8 mouse cellular contexts compared by ENCODE assay signal in the genomic region with DNA sequence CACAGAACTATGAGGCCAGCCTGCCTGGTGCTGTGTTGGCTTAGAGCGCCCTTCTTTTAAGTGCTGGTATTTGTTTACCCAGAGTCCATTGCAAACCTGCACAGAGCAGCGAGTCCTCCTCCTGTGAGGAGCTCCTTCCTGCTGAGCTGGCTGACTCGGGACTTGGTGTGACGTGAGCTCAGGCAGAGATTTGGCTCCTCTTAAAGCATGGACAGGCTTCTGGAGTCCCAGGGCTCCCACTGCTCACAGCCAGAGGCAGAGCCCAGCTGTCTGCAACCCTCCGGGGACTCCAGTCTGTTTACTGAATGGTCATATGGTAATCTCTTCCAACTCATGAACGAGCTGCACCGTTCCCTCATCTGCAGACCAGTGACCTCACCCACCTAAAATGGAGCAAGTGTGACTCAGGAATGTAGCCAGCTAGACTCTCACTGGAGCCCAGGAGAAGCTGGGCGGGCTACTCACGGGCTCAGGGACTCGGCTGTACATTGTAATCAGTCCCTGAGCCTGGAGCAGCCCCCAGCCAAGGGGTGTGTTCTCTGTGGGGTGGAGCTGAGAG.
A peak's percentile ranks its signal among the peaks of the same experiment; 100 is the strongest.
DNase-seq lines count a peak whose midpoint lies in the region; ATAC-seq and TF ChIP-seq lines count a peak whose summit lies in the region.

No protein-coding gene starts in this region.

- no peak overlapping the region for H3K27ac ChIP-seq in kidney, adult 2 months (ENCODE audit: insufficient read depth, low read depth, low read length)
- H3K27ac ChIP-seq in lung, embryonic 15.5 days: peak overlapping the region; percentile 85

- H3K4me1 ChIP-seq in kidney, adult 2 months (ENCODE audit: control insufficient read depth, insufficient read depth, low read length): no peaks in the 10 kb centered on the region
- H3K4me1 ChIP-seq in lung, embryonic 15.5 days: peaks cover 35% of the 10 kb centered on the region

- no peak overlapping the region; the same call in 1 of the 2 replicates for H3K9ac ChIP-seq in lung, embryonic 15.5 days

- H3K4me3 ChIP-seq in kidney, adult 2 months (ENCODE audit: insufficient read depth, low read depth, low read length): no peak overlapping the region
- no peak overlapping the region for H3K4me3 ChIP-seq in lung, embryonic 15.5 days

- TF ChIP-seq CTCF in kidney, adult 2 months (conservative IDR thresholded peaks at IDR 0.05; ENCODE audit: insufficient read depth, insufficient read length, low read depth, low read length): no peak

- no peaks in the 10 kb centered on the region for H3K9me3 ChIP-seq in lung, embryonic 15.5 days

- no peaks in the 10 kb centered on the region for H3K27me3 ChIP-seq in kidney, adult 2 months (replicated peaks; ENCODE audit: control insufficient read depth, insufficient read depth, low read length)
- H3K27me3 ChIP-seq in lung, embryonic 15.5 days: no peaks in the 10 kb centered on the region

- TF ChIP-seq POLR2A in kidney, adult 2 months (IDR thresholded peaks at IDR 0.05; ENCODE audit: low read depth, low read length): no peak

- WGBS in kidney, adult 2 months: 29% methylated on average over 10 of the region's 10 CpGs
- WGBS in lung, embryonic 15.5 days: 5% methylated on average over 10 of the region's 10 CpGs

- peak overlapping the region; percentile 41 for H3K4me2 ChIP-seq in lung, embryonic 15.5 days

- H3K36me3 ChIP-seq in kidney, adult 2 months (ENCODE audit: control insufficient read depth, insufficient read depth, low read length): no peaks in the 10 kb centered on the region
- no peaks in the 10 kb centered on the region for H3K36me3 ChIP-seq in lung, embryonic 15.5 days

- no peak for DNase-seq in cerebellum, postnatal 4 days (ENCODE audit: low spot score in 2 of 2)
- DNase-seq in embryo, embryonic 9.5 days (ENCODE audit: extremely low spot score): peak; percentile 33
- peak; percentile 88 to 92 for DNase-seq in heart, adult 9 months (ENCODE audit: low spot score in 2 of 2)
- peak; percentile 19 for DNase-seq in kidney, adult 2 months
- peak; percentile 40 for DNase-seq in retina, embryonic 14.5 days (ENCODE audit: low spot score)
- no peak for DNase-seq in c-Kit-positive CD71-positive TER-119-positive erythroid progenitor cells, embryonic 14.5 days (ENCODE audit: low spot score)

- peak; percentile 64 for ATAC-seq in cerebellum, adult (ENCODE audit: insufficient number of reproducible peaks, low FRiP score, low TSS enrichment)
- ATAC-seq in lung, embryonic 15.5 days (ENCODE audit: borderline replicate concordance, extremely low read depth, low FRiP score, low TSS enrichment): peak; percentile 91

Comparison
In these comparisons a context has a peak if more than half of its experiments do, and no peak if none do; other contexts are left out.
1. DNase-seq: peak in embryo, embryonic 9.5 days (single experiment), heart, adult 9 months (2 of 2), kidney, adult 2 months (single experiment) and retina, embryonic 14.5 days (single experiment); none in cerebellum, postnatal 4 days (0 of 2) and c-Kit-positive CD71-positive TER-119-positive erythroid progenitor cells, embryonic 14.5 days (single experiment).